Mouse (Mus musculus) forebrain, embryonic 16.5 days (tissue): ENCODE measurements around the gene Gcn1l1. TPM values are rescaled to one million over a fixed set of nuclear protein-coding genes. Genes with fewer than 3 reads are reported as not detected.

Experiments
- ATAC-seq: fragments of 200-750 bp; cut with Nextera tagmentation; 2 replicates; pipeline ENCODE4 v1.8.0; 2017; ENCODE audit warnings: mild to moderate bottlenecking, moderate library complexity
- H3K27ac ChIP-seq: fragments of 300-500 bp; sonication (generic); 2 replicates; pipeline ENCODE4 v1.5.1; 2014; ENCODE audit warnings: low read length, control low read depth
- H3K27me3 ChIP-seq: fragments of 300-500 bp; sonication (generic); replicated peaks from 2 replicates; pipeline ENCODE4 v1.6.1; 2014; ENCODE audit warnings: low read length; ENCODE audit not compliant: control insufficient read depth, insufficient read depth
- H3K36me3 ChIP-seq: fragments of 300-500 bp; sonication (generic); 2 replicates; pipeline ENCODE4 v1.6.1; 2014; ENCODE audit not compliant: control insufficient read depth, insufficient read depth
- H3K4me1 ChIP-seq: fragments of 300-500 bp; sonication (generic); replicated peaks from 2 replicates; pipeline ENCODE4 v1.6.1; 2014; ENCODE audit warnings: low read length; ENCODE audit not compliant: control insufficient read depth, insufficient read depth
- H3K4me2 ChIP-seq: fragments of 300-500 bp; sonication (generic); 2 replicates; pipeline ENCODE4 v1.6.1; 2014; ENCODE audit warnings: mild to moderate bottlenecking, low read length, control low read depth
- H3K4me3 ChIP-seq: fragments of 300-500 bp; sonication (generic); replicated peaks from 2 replicates; pipeline ENCODE4 v1.5.1; 2014; ENCODE audit warnings: mild to moderate bottlenecking, low read length, control low read depth
- H3K9ac ChIP-seq: fragments of 300-500 bp; sonication (generic); replicated peaks from 2 replicates; pipeline ENCODE4 v1.6.1; 2014; ENCODE audit warnings: low read depth, low read length, control low read depth
- H3K9me3 ChIP-seq: fragments of 300-500 bp; sonication (generic); 2 replicates; pipeline ENCODE4 v1.6.1; 2016; ENCODE audit warnings: low read length; ENCODE audit not compliant: control insufficient read depth
- WGBS: fragments of 180-500 bp; shearing (Covaris S2); extraction: QIAGEN DNeasy Blood & Tissue Kit; methylation state at CpG from one replicate; pipeline ENCODE4 v1.1.7; 2014; 5-methylcytosine and 5-hydroxymethylcytosine counted together
- polyA plus RNA-seq: library from polyadenylated mRNA; unstranded; fragments of >200 nt; fragmentation: Nextera tagmentation; extraction: Ambion mirVana; gene quantifications from 2 replicates; pipeline ENCODE4 v1.2.1, GENCODE M21; 2015

The Gcn1l1 gene
- polyA plus RNA-seq, 1 experiment from 2014 or later: 53.6 TPM

DNA sequence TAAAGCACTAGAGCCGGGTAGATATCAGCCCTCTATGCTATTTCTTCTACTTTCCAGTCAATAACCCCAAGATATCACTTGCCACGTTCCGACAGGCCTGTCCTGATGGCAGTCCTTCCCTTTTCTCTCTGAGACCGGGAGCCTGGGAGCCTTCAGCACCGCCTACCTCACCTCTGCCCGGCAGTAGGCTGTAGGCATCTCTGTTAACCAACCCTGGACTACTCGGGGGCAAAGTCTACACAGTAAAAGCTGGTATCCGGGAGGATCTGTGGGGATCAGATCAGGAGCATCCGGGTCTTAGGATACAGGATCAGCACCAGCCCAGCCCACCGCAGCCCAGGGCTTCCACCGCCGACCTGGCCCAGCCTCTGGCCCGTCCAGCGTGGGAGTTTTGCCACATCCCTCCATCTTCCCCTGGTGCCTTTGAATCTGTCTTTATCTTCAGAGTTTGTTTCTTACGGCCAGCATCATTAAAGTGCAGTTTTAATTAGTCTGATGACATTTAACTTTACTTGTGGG, 42.0 kb upstream of the Gcn1l1 start:
- no peak overlapping the region for H3K4me3 ChIP-seq
- no peak overlapping the region for H3K27ac ChIP-seq
- H3K36me3 ChIP-seq: no peaks in the 10 kb centered on the region
- H3K9me3 ChIP-seq: no peaks in the 10 kb centered on the region
- no peak overlapping the region for H3K4me2 ChIP-seq
- WGBS: 79% methylated on average over 15 of the region's 15 CpGs
- H3K9ac ChIP-seq: no peak overlapping the region
- H3K4me1 ChIP-seq: no peaks in the 10 kb centered on the region; the same call in 1 of the 2 replicates
- no peak for ATAC-seq
- no peaks in the 10 kb centered on the region for H3K27me3 ChIP-seq

DNA sequence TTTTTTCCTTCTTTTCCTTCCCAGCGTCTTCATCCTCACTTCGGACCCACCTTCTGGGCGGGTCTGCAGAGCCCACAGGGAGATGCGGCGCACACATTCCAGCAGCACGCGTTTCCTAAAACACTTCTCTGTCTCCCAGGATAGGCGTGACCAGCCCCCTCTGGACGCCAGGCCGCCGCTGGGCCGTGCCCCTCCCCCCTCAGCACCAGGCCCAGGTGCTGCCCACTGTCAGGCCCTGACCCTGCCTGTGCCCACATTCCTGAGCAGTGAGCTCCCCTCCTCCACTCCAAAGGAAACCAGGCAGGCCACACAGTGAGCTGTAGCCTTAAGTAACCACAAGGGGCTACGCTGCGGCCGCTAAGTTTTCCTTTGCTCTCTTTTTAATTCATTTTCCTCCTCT, 41.1 kb upstream of the Gcn1l1 start:
- no peak overlapping the region for H3K9ac ChIP-seq

GRCm38 (mm10) chr5:115524471-115524870, 40.6 kb upstream of the Gcn1l1 start:
- peaks cover under 1% of the 10 kb centered on the region for H3K4me1 ChIP-seq
- H3K9me3 ChIP-seq: no peaks in the 10 kb centered on the region
- no peaks in the 10 kb centered on the region for H3K27me3 ChIP-seq
- WGBS: 59% methylated on average over 12 of the region's 12 CpGs
- H3K4me2 ChIP-seq: no peak overlapping the region
- ATAC-seq: no peak
- H3K36me3 ChIP-seq: no peaks in the 10 kb centered on the region
- no peak overlapping the region for H3K9ac ChIP-seq
- H3K4me3 ChIP-seq: no peak overlapping the region
- H3K27ac ChIP-seq: no peak overlapping the region

More for the DNA sequence above, 41.1 kb upstream of the Gcn1l1 start:
- Histone ChIP-seq H3K4me2 (no peak overlapping the region), H3K4me1 (no peaks in the 10 kb centered on the region; the same call in 1 of the 2 replicates), H3K27me3 (no peaks in the 10 kb centered on the region), H3K4me3 (no peak overlapping the region), H3K9me3 (no peaks in the 10 kb centered on the region), H3K27ac (no peak overlapping the region), H3K36me3 (no peaks in the 10 kb centered on the region)
- 8% methylated on average over 15 of the region's 15 CpGs for WGBS
- ATAC-seq: no peak

- no peak for ATAC-seq
- no peak overlapping the region for H3K27ac ChIP-seq
- WGBS: 93% methylated on average over 4 of the region's 4 CpGs
Observed at GRCm38 (mm10) chr5:115525416-115525815, 39.6 kb upstream of the Gcn1l1 start.

DNA sequence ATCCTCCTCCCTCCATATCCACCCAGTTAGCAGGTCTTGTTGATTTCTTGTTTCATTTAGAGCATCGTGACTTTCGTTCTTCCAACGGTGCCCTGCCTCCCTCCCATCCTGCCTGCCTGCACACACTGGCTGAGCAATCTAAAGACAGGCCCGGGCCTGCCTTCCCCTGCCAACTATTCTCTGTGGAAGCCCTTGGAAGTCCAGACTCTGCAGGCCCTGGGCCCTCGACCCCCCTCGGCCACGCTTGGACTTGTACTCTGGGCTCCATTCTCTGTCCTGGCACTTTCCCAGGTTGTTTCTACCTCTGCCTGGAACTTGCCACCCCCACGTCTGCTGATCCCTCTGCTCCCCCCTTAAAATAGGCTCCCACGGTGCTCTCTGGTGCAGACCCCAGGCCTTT, 39.1 kb upstream of the Gcn1l1 start:
- no peak for ATAC-seq
- Histone ChIP-seq H3K4me3 (no peak overlapping the region), H3K4me2 (no peak overlapping the region), H3K27ac (no peak overlapping the region), H3K9ac (no peak overlapping the region), H3K4me1 (peaks cover 13% of the 10 kb centered on the region), H3K9me3 (no peaks in the 10 kb centered on the region), H3K27me3 (no peaks in the 10 kb centered on the region), H3K36me3 (no peaks in the 10 kb centered on the region)
- WGBS: 66% methylated on average over 9 of the region's 9 CpGs

More at GRCm38 (mm10) chr5:115525416-115525815, 39.6 kb upstream of the Gcn1l1 start:
- Histone ChIP-seq H3K4me3 (no peak overlapping the region), H3K4me2 (no peak overlapping the region), H3K4me1 (peaks cover 9% of the 10 kb centered on the region), H3K9me3 (no peaks in the 10 kb centered on the region), H3K9ac (no peak overlapping the region), H3K27me3 (no peaks in the 10 kb centered on the region), H3K36me3 (no peaks in the 10 kb centered on the region)

GRCm38 (mm10) chr5:115526456-115527202, 38.4 kb upstream of the Gcn1l1 start:
- 83% methylated on average over 17 of the region's 17 CpGs for WGBS
- Histone ChIP-seq H3K27ac (no peak overlapping the region), H3K9me3 (no peaks in the 10 kb centered on the region), H3K4me2 (no peak overlapping the region), H3K36me3 (no peaks in the 10 kb centered on the region), H3K9ac (no peak overlapping the region), H3K4me1 (peaks cover 20% of the 10 kb centered on the region), H3K4me3 (no peak overlapping the region), H3K27me3 (no peaks in the 10 kb centered on the region)
- ATAC-seq: no peak

DNA sequence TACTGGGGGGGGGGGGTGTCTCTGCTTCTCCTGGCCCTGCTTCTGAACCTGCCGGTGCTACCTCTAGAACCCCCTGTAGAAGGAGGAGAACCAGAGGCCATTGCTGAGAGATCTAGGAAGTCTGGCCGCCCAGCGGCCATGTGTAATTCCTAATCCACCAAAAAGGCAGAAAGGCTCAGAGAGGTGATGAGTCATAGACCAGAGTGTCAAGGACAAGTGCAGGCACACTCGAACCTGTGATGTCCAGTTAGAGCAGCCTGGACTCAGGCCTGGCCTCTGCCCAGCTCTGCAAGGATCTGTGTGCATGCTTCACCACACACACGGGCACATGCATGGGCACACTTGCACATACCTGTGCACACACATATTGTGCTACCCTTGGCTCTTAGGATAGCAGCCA, 36.9 kb upstream of the Gcn1l1 start:
- H3K27ac ChIP-seq: no peak overlapping the region
- H3K36me3 ChIP-seq: no peaks in the 10 kb centered on the region
- no peak for ATAC-seq
- H3K9me3 ChIP-seq: no peaks in the 10 kb centered on the region
- WGBS: 84% methylated on average over 5 of the region's 5 CpGs
- no peak overlapping the region for H3K4me2 ChIP-seq
- peaks cover 26% of the 10 kb centered on the region for H3K4me1 ChIP-seq
- H3K27me3 ChIP-seq: no peaks in the 10 kb centered on the region
- no peak overlapping the region for H3K9ac ChIP-seq
- H3K4me3 ChIP-seq: no peak overlapping the region

GRCm38 (mm10) chr5:115529364-115529741, 35.7 kb upstream of the Gcn1l1 start:
- H3K27me3 ChIP-seq: no peaks in the 10 kb centered on the region
- peaks cover 26% of the 10 kb centered on the region for H3K4me1 ChIP-seq
- no peak overlapping the region for H3K27ac ChIP-seq
- no peak overlapping the region for H3K4me2 ChIP-seq
- 88% methylated on average over 8 of the region's 8 CpGs for WGBS
- no peak overlapping the region for H3K4me3 ChIP-seq
- no peaks in the 10 kb centered on the region for H3K36me3 ChIP-seq
- no peak overlapping the region for H3K9ac ChIP-seq
- no peak for ATAC-seq
- no peaks in the 10 kb centered on the region for H3K9me3 ChIP-seq

DNA sequence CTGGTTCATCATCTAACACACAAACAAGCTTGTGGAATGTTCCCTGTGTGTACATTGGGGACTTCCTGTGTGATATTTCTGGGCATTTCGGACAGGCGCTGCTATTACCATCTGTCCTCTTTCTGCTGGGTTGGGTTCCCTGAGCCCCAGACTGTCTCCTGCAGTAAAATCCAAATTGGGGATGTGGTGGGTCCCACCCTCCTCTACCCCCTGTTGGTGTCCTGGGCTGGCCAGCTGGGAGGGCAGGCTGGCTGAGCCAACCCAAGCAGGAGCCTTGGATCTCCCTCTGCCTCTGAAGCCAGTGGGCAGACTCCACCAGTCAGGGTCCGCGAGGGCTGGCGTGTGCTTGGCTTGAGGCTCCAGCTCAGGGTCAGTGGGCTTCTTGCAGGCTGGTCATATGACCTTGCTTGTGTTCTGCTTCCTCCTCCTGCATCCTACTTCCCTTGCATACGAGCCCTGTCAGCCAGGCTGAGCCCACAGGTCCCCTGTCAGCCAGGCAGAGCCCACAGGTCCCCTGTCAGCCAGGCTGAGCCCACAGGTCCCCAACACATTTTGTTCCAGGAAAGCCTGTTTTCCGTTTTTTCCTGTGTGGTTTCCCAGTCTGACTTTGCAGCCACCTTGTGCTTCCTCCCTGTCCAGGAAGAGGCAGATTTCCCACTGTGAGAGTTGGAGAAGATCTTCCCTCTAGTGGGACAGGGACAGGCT, 35.2 kb upstream of the Gcn1l1 start:
- Histone ChIP-seq H3K4me3 (no peak overlapping the region), H3K9me3 (no peaks in the 10 kb centered on the region), H3K27ac (no peak overlapping the region), H3K9ac (no peak overlapping the region), H3K27me3 (no peaks in the 10 kb centered on the region), H3K4me2 (no peak overlapping the region), H3K4me1 (peaks cover 27% of the 10 kb centered on the region), H3K36me3 (no peaks in the 10 kb centered on the region)
- 70% methylated on average over 7 of the region's 7 CpGs for WGBS
- no peak for ATAC-seq
